Mouse (Mus musculus) thymus, adult 2 months (tissue): ENCODE measurements around the gene Kcnh4. TPM values are rescaled to one million over a fixed set of nuclear protein-coding genes. Genes with fewer than 3 reads are reported as not detected.

Source experiments
- DNase-seq: peaks from one replicate; pipeline ENCODE4 v3.0.0; 2021
- H3K27ac ChIP-seq: fragments of 200-500 bp; 2 replicates; pipeline ENCODE4 v1.5.1; 2012; ENCODE audit warnings: low read length, control low read depth; ENCODE audit not compliant: control insufficient read depth, insufficient read depth
- H3K27me3 ChIP-seq: fragments of 200-500 bp; 2 replicates; pipeline ENCODE4 v1.6.1; 2012; ENCODE audit warnings: mild to moderate bottlenecking, low read length, moderate library complexity, mixed read lengths; ENCODE audit not compliant: control insufficient read depth, insufficient read depth
- H3K36me3 ChIP-seq: fragments of 200-500 bp; 2 replicates; pipeline ENCODE4 v1.6.1; 2012; ENCODE audit warnings: mild to moderate bottlenecking, low read length, moderate library complexity; ENCODE audit not compliant: control insufficient read depth, insufficient read depth
- H3K4me1 ChIP-seq: fragments of 200-500 bp; replicated peaks from 2 replicates; pipeline ENCODE4 v1.6.1; 2012; ENCODE audit warnings: low read length; ENCODE audit not compliant: control insufficient read depth, insufficient read depth
- H3K4me3 ChIP-seq: fragments of 200-500 bp; 2 replicates; pipeline ENCODE4 v1.5.1; 2012; ENCODE audit warnings: mild to moderate bottlenecking, low read length, control low read depth, moderate library complexity; ENCODE audit not compliant: control insufficient read depth, insufficient read depth
- CTCF ChIP-seq: fragments of 200-500 bp; IDR thresholded peaks from 2 replicates; pipeline ENCODE4 v1.5.1; 2012; ENCODE audit warnings: mild to moderate bottlenecking, control low read depth, low read length, moderate library complexity, borderline replicate concordance; ENCODE audit not compliant: control insufficient read depth, poor library complexity, insufficient read depth; ENCODE audit errors: extremely low read depth
- POLR2A ChIP-seq: fragments of 200-500 bp; IDR thresholded peaks from 2 replicates; pipeline ENCODE4 v1.6.1; 2012; ENCODE audit warnings: mild to moderate bottlenecking, low read length, control low read depth, moderate library complexity; ENCODE audit not compliant: control insufficient read depth, poor library complexity, insufficient read depth; ENCODE audit errors: extremely low read depth
- WGBS: fragments of 180-500 bp; shearing (Covaris S2); methylation state at CpG from one replicate; pipeline ENCODE4 v1.1.7; 2018; 5-methylcytosine and 5-hydroxymethylcytosine counted together
- polyA plus RNA-seq: library from polyadenylated mRNA; depleted of rRNA; stranded (reverse); fragments of >200 nt; gene quantifications from 2 replicates; pipeline ENCODE4 v1.2.3, GENCODE M21; 2012; rRNA removed

Kcnh4 gene
- polyA plus RNA-seq = 1.1 and 1.2 TPM in 2 replicates

DNA sequence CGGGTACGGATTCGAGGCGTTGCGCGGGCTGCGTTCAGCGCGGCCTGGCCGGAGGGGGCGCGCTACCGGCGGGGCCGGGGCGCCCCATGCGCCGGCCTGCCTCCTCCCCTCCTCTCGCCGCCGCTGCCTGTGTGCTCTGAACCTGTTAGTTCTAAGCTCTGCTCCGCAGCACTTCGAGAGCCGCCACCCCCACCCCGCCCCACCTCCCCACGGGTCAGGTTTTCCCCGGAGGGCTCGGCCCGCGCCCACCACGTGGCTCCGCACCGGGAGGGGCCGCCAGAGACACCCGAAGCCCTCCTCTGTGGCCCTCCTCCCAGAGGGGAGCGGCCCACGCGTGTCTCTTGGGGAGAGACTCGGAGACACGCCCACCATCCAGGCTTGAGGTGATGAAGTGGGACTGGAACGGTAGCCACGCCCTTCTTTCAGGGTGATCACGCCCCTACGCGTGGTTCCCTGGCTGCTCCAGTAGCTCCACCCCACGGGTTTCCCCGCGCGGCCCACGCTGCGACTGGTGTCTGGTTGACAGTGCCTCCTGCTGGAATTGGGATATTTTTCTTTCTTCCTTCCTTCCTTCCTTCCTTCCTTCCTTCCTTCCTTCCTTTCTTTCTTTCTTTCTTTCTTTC, at the start of gene Kcnh4:
Kcnh4 (minus strand) TSS at position 332 of the 623 bp plus-strand sequence.
- Histone ChIP-seq H3K36me3 (no peaks in the 10 kb centered on the region), H3K4me3 (peak within 1 kb of the TSS; percentile 40), H3K4me1 (peaks cover 19% of the 10 kb centered on the region), H3K27me3 (no peaks in the 10 kb centered on the region), H3K27ac (no peak within 1 kb of the TSS)
- WGBS = under 1% methylated on average over 50 of the region's 51 CpGs
- TF ChIP-seq CTCF = no peak; the same call in 1 of the 2 replicates
- no peak for TF ChIP-seq POLR2A
- DNase-seq = peak; percentile 74

GRCm38 (mm10) chr11:100806380-100807305, 46.9 kb upstream of the Kcnh4 start:
- WGBS = 95% methylated on average over 20 of the region's 20 CpGs
- H3K27me3 ChIP-seq = no peaks in the 10 kb centered on the region
- 0 out of 2 replicates have a peak, but pooled peaks cover 9% of the 10 kb centered on the region for H3K4me1 ChIP-seq
- H3K27ac ChIP-seq = no peak overlapping the region
- peaks cover 64% of the 10 kb centered on the region for H3K36me3 ChIP-seq
- no peak for TF ChIP-seq CTCF
- TF ChIP-seq POLR2A = no peak
- no peak overlapping the region for H3K4me3 ChIP-seq
- DNase-seq = no peak

GRCm38 (mm10) chr11:100805535-100805934, 45.8 kb upstream of the Kcnh4 start:
- Histone ChIP-seq H3K27me3 (no peaks in the 10 kb centered on the region), H3K4me1 (0 out of 2 replicates have a peak, but pooled peaks cover 9% of the 10 kb centered on the region), H3K27ac (no peak overlapping the region), H3K4me3 (no peak overlapping the region), H3K36me3 (peaks cover 70% of the 10 kb centered on the region)
- 74% methylated on average over 7 of the region's 7 CpGs for WGBS
- TF ChIP-seq CTCF (no peak), POLR2A (no peak)
- DNase-seq = no peak

DNA sequence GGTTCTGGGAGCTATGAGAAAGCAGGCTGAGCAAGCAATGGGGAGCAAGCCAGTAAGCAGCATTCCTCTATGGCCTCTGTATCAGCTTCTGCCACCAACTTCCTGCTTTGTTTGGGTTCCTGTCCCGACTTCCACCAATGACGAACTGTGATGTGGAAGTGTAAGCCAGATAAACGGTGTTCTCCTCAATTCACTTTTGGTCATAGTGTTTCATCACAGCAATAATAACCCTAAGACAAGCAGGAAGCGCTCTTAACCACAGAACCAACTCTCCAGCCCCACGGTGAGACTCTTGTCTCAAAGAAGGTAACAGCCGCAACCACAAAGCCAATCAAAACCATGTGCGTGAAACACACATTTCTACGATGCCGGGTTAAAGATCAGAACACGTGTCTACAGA, 44.7 kb upstream of the Kcnh4 start:
- H3K27me3 ChIP-seq = no peaks in the 10 kb centered on the region
- H3K27ac ChIP-seq = no peak overlapping the region
- H3K36me3 ChIP-seq = peaks cover 82% of the 10 kb centered on the region
- H3K4me1 ChIP-seq = 0 out of 2 replicates have a peak, but pooled peaks cover 9% of the 10 kb centered on the region
- TF ChIP-seq CTCF = no peak
- no peak for TF ChIP-seq POLR2A
- H3K4me3 ChIP-seq = no peak overlapping the region
- WGBS = 28% methylated on average over 10 of the region's 10 CpGs
- no peak for DNase-seq

- WGBS = 99% methylated on average over 5 of the region's 5 CpGs
- H3K27me3 ChIP-seq = no peaks in the 10 kb centered on the region
- H3K27ac ChIP-seq = no peak overlapping the region
- no peak for DNase-seq
- TF ChIP-seq POLR2A = no peak
- no peak for TF ChIP-seq CTCF
- H3K36me3 ChIP-seq = peaks cover 87% of the 10 kb centered on the region
- H3K4me1 ChIP-seq = no peaks in the 10 kb centered on the region
- no peak overlapping the region for H3K4me3 ChIP-seq
Measured at GRCm38 (mm10) chr11:100799426-100799825, 39.7 kb upstream of the Kcnh4 start.

GRCm38 (mm10) chr11:100796585-100796984, 36.8 kb upstream of the Kcnh4 start:
- Histone ChIP-seq H3K4me1 (no peaks in the 10 kb centered on the region), H3K4me3 (no peak overlapping the region), H3K27me3 (no peaks in the 10 kb centered on the region), H3K36me3 (peaks cover 87% of the 10 kb centered on the region), H3K27ac (no peak overlapping the region)
- TF ChIP-seq CTCF (no peak), POLR2A (no peak)
- 91% methylated on average over 8 of the region's 8 CpGs for WGBS
- no peak for DNase-seq
